Mouse (Mus musculus) heart, postnatal 25 days (tissue): ENCODE measurements at regions not wholly inside any gene's neighbourhood (a gene's known extent, or its start where the extent isn't known, plus 50 kb on each side); places are given as distances from the start of the nearest gene placed in this dataset.

ENCODE experiments used
- DNase-seq: peaks from one replicate; pipeline ENCODE4 v3.0.0; 2022; ENCODE audit warnings: low spot score
- intact Hi-C: fragments of 180-260 bp; cut with DNase I; formaldehyde crosslinking; loops from one replicate; pipeline ENCODE4 v1.15.1; 2025

DNA sequence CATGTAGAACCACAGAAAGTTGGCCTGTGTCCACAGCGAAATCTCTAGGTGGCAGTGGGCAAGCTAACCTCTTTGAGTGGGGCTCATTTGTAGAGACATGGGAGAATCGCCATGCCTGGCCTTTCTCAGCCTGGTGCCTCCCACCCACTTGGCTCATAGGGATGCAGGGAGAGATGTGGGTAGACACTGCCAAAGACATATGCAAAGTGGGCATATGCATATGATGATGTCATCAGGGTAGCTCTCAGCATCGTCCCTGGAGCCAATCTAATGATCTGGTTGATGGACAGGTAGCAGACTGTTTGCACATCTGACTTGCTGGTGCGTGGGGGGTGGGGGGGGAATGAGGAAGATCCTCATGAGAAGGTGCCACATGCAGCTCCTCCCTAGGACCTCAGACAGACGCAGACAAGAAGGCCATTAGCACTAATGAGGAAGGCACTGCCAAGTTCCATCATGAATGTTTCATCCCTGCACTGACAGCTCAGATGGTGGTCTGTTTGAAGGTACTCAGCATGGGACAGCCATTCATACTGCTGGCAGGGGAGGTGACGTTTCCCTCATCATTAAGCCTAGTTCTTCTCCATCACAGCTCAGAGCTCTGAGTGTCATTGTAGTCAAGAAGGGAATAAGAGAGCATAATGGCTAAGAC, 50.2 kb upstream of the Prdm11 start:
- no peak for DNase-seq
- intact Hi-C loops = no loop called here
